Mouse (Mus musculus) erythroid progenitor cell, adult 5-6 weeks (primary cell): ENCODE results near the gene Cep85l. TPM values are rescaled to one million over a fixed set of nuclear protein-coding genes. Genes with fewer than 3 reads are reported as not detected.
A peak's percentile ranks its signal among the peaks of the same experiment; 100 is the strongest.

Experiments used
- ATAC-seq: replicated peaks from 2 replicates; pipeline ENCODE4 v1.8.0; 2016; ENCODE audit warnings: moderate number of reproducible peaks, mild to moderate bottlenecking, moderate TSS enrichment, inconsistent platforms; ENCODE audit not compliant: poor library complexity, low FRiP score, severe bottlenecking
- total RNA-seq, 2 experiments: library from RNA; stranded (forward) in 1 of 2; stranded (reverse) in 1 of 2; fragments of 150-400 nt in 1 of 2; fragments of 186-747, 209-891 nt in 1 of 2; gene quantifications; 2 replicates each; pipeline versions ENCODE4 v1.2.3 to v1.2.4; 2015 to 2017; ENCODE audit warnings: low replicate concordance in 2 of 2

The Cep85l gene
- total RNA-seq, 2 experiments from 2014 or later: 3.8 to 10.9 TPM

GRCm38 (mm10) chr10:53345508-53345907, 34.2 kb downstream of the Cep85l start:
- no peak for ATAC-seq

- ATAC-seq: no peak
Measured at GRCm38 (mm10) chr10:53343865-53344264, 35.9 kb downstream of the Cep85l start.

- no peak for ATAC-seq
Measured at GRCm38 (mm10) chr10:53343384-53343783, 36.4 kb downstream of the Cep85l start.

- peak; percentile 81 for ATAC-seq
Measured at GRCm38 (mm10) chr10:53342166-53342728, 37.5 kb downstream of the Cep85l start.

- peak; percentile 87 for ATAC-seq
Measured at GRCm38 (mm10) chr10:53341288-53341965, 38.3 kb downstream of the Cep85l start.

GRCm38 (mm10) chr10:53339045-53339444, 40.7 kb downstream of the Cep85l start:
- ATAC-seq: no peak

GRCm38 (mm10) chr10:53337162-53337923, 42.4 kb downstream of the Cep85l start, which contains the start of gene Pln:
Gene Pln, plus strand, starts transcription at chr10:53337667.
- ATAC-seq: no peak

- peak; percentile 82 for ATAC-seq
Measured at GRCm38 (mm10) chr10:53335974-53336373, 43.8 kb downstream of the Cep85l start.

GRCm38 (mm10) chr10:53335266-53335665, 44.5 kb downstream of the Cep85l start:
- peak; percentile 80 for ATAC-seq

GRCm38 (mm10) chr10:53332752-53333151, 47.0 kb downstream of the Cep85l start:
- no peak for ATAC-seq

GRCm38 (mm10) chr10:53329257-53329656, 50.5 kb downstream of the Cep85l start:
- ATAC-seq: no peak

GRCm38 (mm10) chr10:53326367-53326766, 53.4 kb downstream of the Cep85l start:
- no peak for ATAC-seq

GRCm38 (mm10) chr10:53324663-53325062, 55.1 kb downstream of the Cep85l start:
- ATAC-seq: peak; percentile 79

GRCm38 (mm10) chr10:53323367-53323766, 56.4 kb downstream of the Cep85l start:
- no peak for ATAC-seq

GRCm38 (mm10) chr10:53306674-53307073, 73.1 kb downstream of the Cep85l start:
- no peak for ATAC-seq

GRCm38 (mm10) chr10:53305867-53306266, 73.9 kb downstream of the Cep85l start:
- no peak for ATAC-seq

- no peak for ATAC-seq
Measured at GRCm38 (mm10) chr10:53285147-53285546, 94.6 kb downstream of the Cep85l start.

- no peak for ATAC-seq
Measured at GRCm38 (mm10) chr10:53272228-53272627, 107.5 kb downstream of the Cep85l start.

- no peak for ATAC-seq
Measured at GRCm38 (mm10) chr10:53262021-53262420, 117.7 kb downstream of the Cep85l start.

GRCm38 (mm10) chr10:53235381-53235780, 144.4 kb downstream of the Cep85l start:
- no peak for ATAC-seq

GRCm38 (mm10) chr10:53234683-53235082, 145.1 kb downstream of the Cep85l start:
- ATAC-seq: no peak
